Mouse (Mus musculus): ENCODE results near the gene Snx33.

DNA sequence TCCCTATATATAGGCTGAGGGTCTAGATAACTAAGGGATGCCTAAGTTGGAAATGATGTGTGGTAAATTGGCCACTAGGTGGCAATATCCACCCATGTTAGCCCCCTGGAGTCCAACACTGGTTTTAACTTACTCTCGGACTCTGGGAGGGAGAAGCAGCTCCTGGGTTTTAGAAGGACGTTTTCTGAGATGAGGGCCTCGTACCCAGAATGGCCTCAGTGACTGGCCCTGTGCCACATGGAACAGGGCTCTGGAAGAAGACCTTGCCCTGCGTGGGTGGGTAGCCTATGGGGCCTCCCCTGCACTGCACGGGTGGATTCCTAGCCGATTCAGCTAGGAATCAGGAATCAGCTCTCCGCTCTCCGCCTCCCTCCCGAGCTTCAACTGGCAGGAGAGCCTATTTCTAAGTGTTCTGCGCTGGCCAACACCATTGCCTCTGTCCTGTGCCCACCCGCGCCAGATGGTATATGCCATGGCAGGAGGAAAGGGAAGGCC, 36.6 kb downstream of the Snx33 start:
- TF ChIP-seq CTCF (IDR thresholded peaks at IDR 0.05; ENCODE audit: low read depth) (peak; percentile 96), EP300 (optimal IDR thresholded peaks at IDR 0.05) (no peak)
